Mouse (Mus musculus) testis, adult 2 months (tissue): ENCODE measurements around the gene Ccdc117. TPM values are rescaled to one million over a fixed set of nuclear protein-coding genes. Genes with fewer than 3 reads are reported as not detected.

Experiments
- H3K27ac ChIP-seq: fragments of 200-500 bp; 2 replicates; pipeline ENCODE4 v1.5.1; 2012; ENCODE audit warnings: low read depth, low read length; ENCODE audit not compliant: control insufficient read depth, insufficient read depth
- H3K27me3 ChIP-seq: fragments of 200-500 bp; 2 replicates; pipeline ENCODE4 v1.6.1; 2012; ENCODE audit warnings: mild to moderate bottlenecking, low read length, moderate library complexity; ENCODE audit not compliant: control insufficient read depth, insufficient read depth
- H3K36me3 ChIP-seq: fragments of 200-500 bp; 2 replicates; pipeline ENCODE4 v1.6.1; 2012; ENCODE audit warnings: mild to moderate bottlenecking, low read length; ENCODE audit not compliant: control insufficient read depth, insufficient read depth
- H3K4me1 ChIP-seq: fragments of 200-500 bp; 2 replicates; pipeline ENCODE4 v1.6.1; 2012; ENCODE audit warnings: low read length; ENCODE audit not compliant: control insufficient read depth, insufficient read depth
- H3K4me3 ChIP-seq: fragments of 200-500 bp; 2 replicates; pipeline ENCODE4 v1.5.1; 2012; ENCODE audit warnings: low read depth, mild to moderate bottlenecking, low read length, moderate library complexity, mixed read lengths; ENCODE audit not compliant: control insufficient read depth
- CTCF ChIP-seq: fragments of 200-500 bp; IDR thresholded peaks from 2 replicates; pipeline ENCODE4 v1.5.1; 2012; ENCODE audit warnings: low read depth, mild to moderate bottlenecking, inconsistent platforms, low read length, moderate library complexity; ENCODE audit not compliant: control insufficient read depth, insufficient read depth, insufficient replicate concordance
- POLR2A ChIP-seq: fragments of 200-500 bp; IDR thresholded peaks from 2 replicates; pipeline ENCODE4 v1.6.1; 2012; ENCODE audit warnings: low read depth, mild to moderate bottlenecking, inconsistent platforms, low read length, moderate library complexity; ENCODE audit not compliant: control insufficient read depth
- polyA plus RNA-seq: library from polyadenylated mRNA; depleted of rRNA; stranded (reverse); fragments of >200 nt; gene quantifications from 2 replicates; pipeline ENCODE4 v1.2.3, GENCODE M21; 2012

Gene Ccdc117
- polyA plus RNA-seq, 1 experiment, result 37.6 TPM

DNA sequence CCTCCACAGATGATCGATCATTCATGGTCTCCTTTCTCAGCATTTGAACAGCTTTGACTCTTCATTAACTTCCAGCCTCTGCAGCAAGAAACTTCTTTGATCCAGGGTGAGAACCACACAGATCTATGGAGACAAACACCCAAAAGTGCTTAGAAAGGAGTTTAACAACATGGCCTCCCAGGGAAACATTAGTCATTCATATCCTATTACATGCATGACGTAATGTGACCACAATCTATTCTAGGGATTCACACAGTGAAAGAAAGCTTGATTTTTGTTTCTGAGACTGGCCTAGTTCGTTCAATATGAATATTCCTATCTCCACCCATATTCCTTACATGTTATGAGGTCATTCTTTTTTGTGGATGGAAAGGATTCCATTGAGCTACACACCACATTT is 23.6 kb upstream of the Ccdc117 start:
- H3K4me3 ChIP-seq, result no peak overlapping the region
- no peaks in the 10 kb centered on the region for H3K27me3 ChIP-seq
- peaks cover 12% of the 10 kb centered on the region for H3K4me1 ChIP-seq
- no peak for TF ChIP-seq CTCF
- TF ChIP-seq POLR2A, result no peak
- peaks cover 1% of the 10 kb centered on the region; the same call in 1 of the 2 replicates for H3K36me3 ChIP-seq
- H3K27ac ChIP-seq, result no peak overlapping the region

DNA sequence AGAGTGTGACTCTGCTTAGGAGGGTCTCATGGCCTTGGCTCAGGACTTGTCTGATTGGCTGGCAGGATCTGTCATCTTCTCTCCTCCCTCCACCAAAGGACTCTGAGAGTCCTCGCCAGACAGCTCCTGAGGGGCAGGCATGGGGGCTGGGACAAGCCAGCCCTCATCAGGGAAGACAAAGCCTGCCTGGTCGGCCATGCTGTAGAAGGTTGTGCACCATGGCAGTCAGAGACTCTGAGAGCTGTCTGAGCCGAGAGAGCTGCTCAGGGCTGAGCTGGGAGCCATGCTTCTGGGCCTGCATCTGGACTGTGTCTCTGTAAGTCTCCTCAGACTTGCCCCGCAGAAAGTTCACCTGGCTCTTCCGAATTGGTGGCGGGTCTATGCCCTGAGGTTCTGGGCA is 21.9 kb upstream of the Ccdc117 start:
- no peak for TF ChIP-seq POLR2A
- no peak for TF ChIP-seq CTCF
- Histone ChIP-seq H3K4me1 (peaks cover 7% of the 10 kb centered on the region), H3K27ac (no peak overlapping the region), H3K36me3 (no peaks in the 10 kb centered on the region), H3K27me3 (no peaks in the 10 kb centered on the region), H3K4me3 (no peak overlapping the region)

DNA sequence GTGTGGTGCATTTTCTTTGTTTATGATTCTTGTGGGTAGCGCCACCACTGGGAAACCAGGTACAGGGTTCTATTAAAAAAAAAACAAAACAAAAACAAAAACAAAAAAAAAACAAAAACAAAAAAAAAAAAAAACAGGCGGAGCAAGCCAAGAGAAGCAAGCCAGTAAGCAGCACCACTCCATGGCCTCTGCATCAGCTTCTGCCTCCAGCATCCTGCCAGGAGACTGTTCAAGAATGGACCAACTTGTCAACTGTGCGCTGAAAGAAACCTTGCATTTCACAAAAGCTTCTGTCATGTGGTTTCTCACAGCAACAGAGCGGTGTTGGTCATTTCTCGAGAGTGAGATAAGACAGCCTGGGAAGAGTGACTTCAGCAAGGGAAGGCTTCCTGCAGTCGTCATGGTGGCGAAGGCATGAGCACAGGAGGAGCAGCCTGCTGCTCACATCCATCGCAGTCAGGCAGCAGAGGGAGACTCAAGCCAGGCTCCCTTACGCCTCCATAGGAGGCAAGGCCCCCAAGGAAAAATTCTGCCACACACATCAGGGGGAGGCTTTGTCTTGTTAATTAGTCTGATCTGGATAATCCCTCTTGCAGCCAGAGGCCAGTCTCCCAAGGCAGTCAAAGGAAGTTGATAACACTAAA is 20.8 kb upstream of the Ccdc117 start:
- H3K4me1 ChIP-seq, result no peaks in the 10 kb centered on the region
- no peaks in the 10 kb centered on the region for H3K27me3 ChIP-seq
- H3K27ac ChIP-seq, result no peak overlapping the region
- H3K4me3 ChIP-seq, result no peak overlapping the region
- TF ChIP-seq CTCF (no peak), POLR2A (no peak)
- no peaks in the 10 kb centered on the region for H3K36me3 ChIP-seq

DNA sequence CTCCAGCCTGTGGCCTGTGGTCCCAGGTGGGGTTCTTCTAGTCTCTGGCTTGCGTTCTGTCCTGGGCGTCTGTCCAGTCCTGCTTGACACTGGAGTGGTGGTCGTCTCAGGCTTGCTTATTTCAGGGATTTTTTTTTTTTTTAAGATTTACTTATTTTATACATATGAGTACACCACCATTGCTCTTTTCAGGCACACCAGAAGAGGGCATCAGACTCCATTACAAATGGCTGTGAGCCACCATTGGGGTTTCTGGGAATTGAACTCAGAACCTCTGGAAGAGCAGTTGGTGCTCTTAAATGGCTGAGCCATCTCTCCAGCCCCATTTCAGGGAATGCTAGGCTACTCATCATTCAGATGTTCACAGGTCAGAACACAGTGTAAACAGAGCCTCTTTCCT is 18.3 kb upstream of the Ccdc117 start:
- H3K27me3 ChIP-seq, result no peaks in the 10 kb centered on the region
- no peaks in the 10 kb centered on the region for H3K36me3 ChIP-seq
- no peak overlapping the region for H3K4me3 ChIP-seq
- no peak overlapping the region for H3K27ac ChIP-seq
- TF ChIP-seq POLR2A (no peak), CTCF (no peak)
- no peaks in the 10 kb centered on the region for H3K4me1 ChIP-seq

DNA sequence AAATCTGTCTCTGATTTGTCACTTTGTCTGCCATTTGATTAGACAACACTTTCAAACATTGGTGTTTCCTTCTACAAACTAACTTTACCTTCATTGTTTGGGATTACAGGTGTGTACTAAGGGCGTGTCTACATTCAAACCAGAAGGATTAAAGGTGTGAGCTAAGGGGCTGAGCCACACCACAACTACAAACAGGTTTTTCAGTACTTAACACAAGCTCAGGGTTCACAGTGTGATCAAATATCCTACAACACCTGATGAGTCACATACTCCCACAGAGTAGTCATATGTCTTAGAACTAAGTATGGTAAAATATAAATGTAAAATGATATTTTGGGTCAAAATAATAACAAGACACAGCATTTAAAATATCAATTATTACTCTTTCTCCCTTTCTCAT is 9.9 kb upstream of the Ccdc117 start:
- TF ChIP-seq CTCF (no peak), POLR2A (no peak)
- Histone ChIP-seq H3K27me3 (no peaks in the 10 kb centered on the region), H3K27ac (no peak overlapping the region), H3K4me3 (no peak overlapping the region), H3K36me3 (no peaks in the 10 kb centered on the region), H3K4me1 (no peaks in the 10 kb centered on the region)

DNA sequence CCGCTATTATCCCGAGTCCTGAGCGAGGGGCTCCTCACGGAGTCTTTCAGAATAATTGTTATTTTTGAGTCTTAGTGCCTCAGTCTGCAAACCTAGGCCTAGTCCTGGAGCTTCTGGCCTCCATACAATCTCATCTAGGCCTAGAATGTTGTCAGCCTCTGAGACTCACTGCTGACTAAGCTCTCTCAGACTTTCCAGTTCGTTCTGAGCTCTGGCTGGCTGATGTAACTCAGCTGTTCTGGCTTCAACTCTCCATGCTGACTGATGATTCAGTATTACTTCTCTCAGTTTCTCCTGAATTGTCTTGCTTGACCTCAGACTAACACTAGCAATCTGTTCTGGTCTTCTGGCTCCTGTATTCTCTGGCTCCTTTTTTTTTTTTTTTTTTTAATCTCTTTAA is 9.4 kb upstream of the Ccdc117 start:
- TF ChIP-seq POLR2A (no peak), CTCF (no peak)
- no peak overlapping the region for H3K27ac ChIP-seq
- no peak overlapping the region for H3K4me3 ChIP-seq
- no peaks in the 10 kb centered on the region for H3K27me3 ChIP-seq
- no peaks in the 10 kb centered on the region for H3K4me1 ChIP-seq
- H3K36me3 ChIP-seq, result no peaks in the 10 kb centered on the region

DNA sequence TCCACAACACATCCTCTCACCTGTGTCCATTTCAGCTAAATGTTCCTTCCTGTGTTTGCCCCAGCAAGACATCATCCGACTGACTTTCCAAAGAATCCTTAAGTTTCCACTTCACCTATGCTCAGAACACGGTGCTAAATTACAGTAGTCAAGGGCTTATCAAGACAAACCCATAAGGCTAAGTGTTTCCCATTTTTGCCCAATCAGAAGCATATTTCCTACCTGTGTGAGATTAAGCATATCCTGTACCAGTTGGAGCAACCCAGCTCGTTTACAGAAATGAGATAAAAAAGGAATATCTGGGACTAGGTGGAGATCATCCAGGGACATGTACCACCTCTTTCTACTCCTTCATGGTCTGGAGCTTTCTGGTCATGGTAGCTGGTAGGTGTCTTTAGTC is 4.7 kb upstream of the Ccdc117 start:
- no peaks in the 10 kb centered on the region for H3K36me3 ChIP-seq
- no peak for TF ChIP-seq POLR2A
- TF ChIP-seq CTCF, result no peak
- no peaks in the 10 kb centered on the region; the same call in 1 of the 2 replicates for H3K4me1 ChIP-seq
- no peak overlapping the region for H3K27ac ChIP-seq
- H3K4me3 ChIP-seq, result no peak overlapping the region
- H3K27me3 ChIP-seq, result no peaks in the 10 kb centered on the region
